Mouse (Mus musculus): ENCODE data around the gene Gm21830.
"Not testable (repeated sequence)": the region's sequence is repeated elsewhere in the genome, so short reads cannot be mapped to it uniquely, and the experiment has no call there.

Gm21830 gene

DNA sequence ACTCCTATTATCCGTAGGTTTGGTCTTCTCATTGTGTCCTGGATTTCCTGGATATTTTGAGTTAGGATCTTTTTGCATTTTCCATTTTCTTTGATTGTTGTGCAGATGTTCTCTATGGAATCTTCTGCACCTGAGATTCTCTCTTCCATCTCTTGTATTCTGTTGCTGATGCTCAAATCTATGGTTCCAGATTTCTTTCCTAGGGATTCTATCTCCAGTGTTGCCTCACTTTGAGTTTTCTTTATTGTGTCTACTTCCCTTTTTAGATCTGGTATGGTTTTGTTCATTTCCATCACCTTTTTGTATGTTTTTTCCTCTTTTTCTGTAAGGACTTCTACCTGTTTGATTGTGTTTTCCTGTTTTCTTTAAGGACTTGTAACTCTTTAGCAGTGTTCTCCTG is at the start of gene Gm21830:
Gene Gm21830 (plus strand): TSS at position 301 of the 400 bp plus-strand sequence.
- not testable (repeated sequence) for DNase-seq

DNA sequence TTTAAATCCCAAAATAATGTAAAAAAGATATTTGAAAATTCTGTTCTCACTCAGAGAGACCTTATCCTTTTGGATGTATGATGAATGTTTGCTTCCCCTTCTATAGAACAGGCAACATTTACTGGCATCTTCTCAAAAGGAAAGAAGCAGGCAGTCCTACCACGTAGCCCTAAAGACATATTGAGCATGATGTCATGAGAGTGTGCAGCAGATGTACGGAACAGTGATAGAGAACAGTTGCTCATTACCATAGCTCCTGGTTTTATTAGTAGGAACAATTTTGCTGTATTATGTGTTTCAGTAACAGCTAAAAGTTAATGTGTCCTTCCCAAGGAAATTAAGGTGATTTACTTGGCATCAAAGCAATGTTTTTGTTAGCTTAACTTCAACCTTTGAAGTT is 49.0 kb upstream of the Gm21830 start:
- DNase-seq = no peak

DNA sequence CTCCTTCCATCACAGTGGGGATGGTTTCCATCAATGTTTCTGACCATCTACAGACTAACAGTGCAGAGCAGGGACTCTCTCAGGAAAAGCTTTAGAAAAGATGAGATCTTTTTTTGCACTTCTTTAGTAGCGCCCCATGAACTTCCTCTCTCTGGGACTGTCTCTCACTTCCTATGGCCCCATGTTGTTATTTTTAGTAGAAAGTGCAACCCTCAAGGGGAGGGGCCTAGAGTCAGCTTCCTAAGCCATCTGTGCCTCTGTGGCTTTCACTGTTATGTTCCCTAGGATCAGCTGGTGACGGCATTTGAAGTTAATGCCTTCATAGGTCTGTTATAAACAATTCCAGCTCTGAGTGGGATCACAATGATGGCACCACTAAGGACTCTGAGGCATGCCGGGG is 35.0 kb upstream of the Gm21830 start:
- no peak for DNase-seq

DNA sequence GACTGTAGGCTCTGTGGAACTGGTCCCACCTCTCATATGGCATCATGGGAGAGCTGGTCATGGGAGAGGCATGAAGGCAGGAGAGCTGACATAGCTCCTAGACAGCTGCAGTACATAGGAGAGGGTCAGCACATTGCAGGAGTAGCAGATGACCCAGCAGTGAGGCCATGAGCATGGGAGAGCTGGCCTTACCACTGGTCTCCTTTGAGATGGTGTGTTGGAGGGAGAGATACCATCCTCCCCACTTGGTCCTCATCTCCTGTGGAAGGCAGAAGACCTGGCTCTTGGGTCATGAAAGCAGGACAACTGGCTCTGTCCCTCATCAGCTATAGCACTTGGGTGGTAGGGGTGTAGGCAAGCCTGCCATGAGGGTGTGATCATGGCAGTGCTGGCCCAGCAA is 7.3 kb downstream of the Gm21830 start:
- DNase-seq = no peak

GRCm38 (mm10) chr2:67422799-67423198 is 9.3 kb downstream of the Gm21830 start:
- DNase-seq = no peak

DNA sequence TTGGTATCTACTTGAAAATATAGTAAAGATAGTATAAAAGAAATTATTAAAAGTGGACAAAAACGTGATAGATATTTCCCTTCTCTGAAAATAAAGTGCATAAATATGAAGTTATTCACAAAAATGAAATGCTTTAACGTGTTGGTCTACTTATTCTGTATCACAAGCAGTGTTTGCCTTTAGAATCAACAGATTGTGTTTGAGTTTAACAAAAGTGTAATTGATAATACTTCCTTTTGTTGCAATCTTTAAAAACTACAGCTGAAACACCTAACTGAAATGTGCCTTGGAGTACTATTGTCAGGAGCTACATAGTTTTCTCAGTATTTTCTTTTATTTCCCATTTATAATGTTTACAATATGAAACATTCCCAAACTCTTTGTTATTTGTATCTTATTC is 19.6 kb downstream of the Gm21830 start, which contains the start of gene Gm26727:
Gene Gm26727 (minus strand): TSS at position 101 of the 400 bp plus-strand sequence.
- no peak for DNase-seq

GRCm38 (mm10) chr2:67438309-67438708 is 24.8 kb downstream of the Gm21830 start:
- DNase-seq = no peak

DNA sequence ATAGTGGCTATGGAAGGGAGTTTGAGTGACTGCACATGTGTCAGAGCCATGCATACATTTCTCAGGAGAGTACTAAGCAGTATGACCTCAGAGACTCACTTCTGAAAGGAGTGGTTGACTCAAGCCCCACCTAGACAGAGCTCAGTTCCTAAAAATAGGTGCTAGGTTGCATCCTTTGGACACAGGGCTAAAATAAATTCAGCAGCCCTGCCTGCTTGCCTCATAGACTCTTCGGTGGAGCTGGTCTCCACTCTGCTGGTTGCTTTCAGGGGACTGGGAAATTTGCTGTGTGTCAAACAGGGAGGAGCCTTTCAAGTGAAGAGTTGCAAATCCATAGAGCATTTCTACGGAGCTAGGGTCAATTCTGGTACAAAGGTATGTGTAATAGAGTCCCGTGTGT is 32.3 kb downstream of the Gm21830 start, which contains the start of gene Xirp2:
Gene Xirp2 (plus strand): TSS at position 223 of the 400 bp plus-strand sequence.
- DNase-seq = no peak

- no peak for DNase-seq
Measured at GRCm38 (mm10) chr2:67446772-67447171, 33.2 kb downstream of the Gm21830 start.

GRCm38 (mm10) chr2:67447206-67447605 is 33.7 kb downstream of the Gm21830 start:
- DNase-seq = peak; percentile 4 to 9

- no peak for DNase-seq
Measured at GRCm38 (mm10) chr2:67460857-67461256, 47.3 kb downstream of the Gm21830 start.

- DNase-seq = no peak
Measured at GRCm38 (mm10) chr2:67467036-67467435, 53.5 kb downstream of the Gm21830 start.

- DNase-seq = not testable (repeated sequence)
Measured at GRCm38 (mm10) chr2:67470030-67470429, 56.5 kb downstream of the Gm21830 start.

DNA sequence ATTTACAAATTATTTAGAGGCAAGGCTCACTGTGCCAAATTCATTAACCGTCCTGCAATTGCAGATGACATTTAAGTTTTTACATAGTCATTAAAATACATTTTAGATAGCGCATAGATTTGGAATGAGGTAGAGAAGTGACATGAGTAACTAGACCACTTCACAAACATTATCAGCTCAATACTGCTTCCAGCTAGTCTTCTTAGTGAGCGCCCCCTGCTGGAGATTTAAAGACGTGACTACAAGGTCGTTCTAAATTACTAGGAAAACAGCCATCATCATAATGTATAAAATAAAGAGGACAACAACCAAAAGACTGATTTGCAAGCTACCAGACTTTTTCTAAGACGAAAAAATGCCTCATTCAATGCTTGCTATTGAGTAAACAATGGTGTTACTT is 64.2 kb downstream of the Gm21830 start:
- peak; percentile 38 to 43 for DNase-seq

DNA sequence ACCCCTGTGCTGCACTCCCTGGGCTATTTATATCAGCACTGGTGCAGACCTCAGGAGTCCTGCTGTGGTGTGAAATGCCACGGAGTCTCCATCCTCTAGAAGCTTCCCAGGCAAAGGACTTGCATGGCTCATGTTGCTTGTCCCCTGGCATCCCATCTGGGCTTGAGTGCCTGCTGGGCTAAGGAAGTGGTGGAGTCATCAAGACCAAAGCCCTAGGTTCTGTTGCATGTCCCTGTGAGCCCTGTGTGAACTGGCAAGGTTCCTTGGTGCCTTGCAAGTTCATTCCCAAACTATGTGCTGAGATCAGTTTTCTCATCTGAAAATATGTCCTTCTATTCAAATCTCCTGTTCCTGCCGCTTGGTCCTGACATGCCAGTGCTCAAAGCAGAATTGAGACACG is 67.5 kb downstream of the Gm21830 start:
- DNase-seq = no peak
